Mouse (Mus musculus) ES-E14 (cell line): ENCODE results near the gene Muc3.

ENCODE experiments used
- CHD2 ChIP-seq: IDR thresholded peaks from 2 replicates; pipeline ENCODE4 v1.6.1; 2014; ENCODE audit warnings: mild to moderate bottlenecking, low read depth, low read length, inconsistent platforms
- MAFK ChIP-seq: IDR thresholded peaks from 2 replicates; pipeline ENCODE4 v1.6.1; 2014; ENCODE audit warnings: mild to moderate bottlenecking, low read depth, low read length, inconsistent platforms; ENCODE audit not compliant: insufficient read depth
- ZC3H11A ChIP-seq: IDR thresholded peaks from 2 replicates; pipeline ENCODE4 v1.6.1; 2012; ENCODE audit warnings: low read depth, mild to moderate bottlenecking, inconsistent platforms, low read length, borderline replicate concordance
- ZNF384 ChIP-seq: IDR thresholded peaks from 2 replicates; pipeline ENCODE4 v1.6.1; 2012; ENCODE audit warnings: low read depth, low read length, inconsistent platforms

DNA sequence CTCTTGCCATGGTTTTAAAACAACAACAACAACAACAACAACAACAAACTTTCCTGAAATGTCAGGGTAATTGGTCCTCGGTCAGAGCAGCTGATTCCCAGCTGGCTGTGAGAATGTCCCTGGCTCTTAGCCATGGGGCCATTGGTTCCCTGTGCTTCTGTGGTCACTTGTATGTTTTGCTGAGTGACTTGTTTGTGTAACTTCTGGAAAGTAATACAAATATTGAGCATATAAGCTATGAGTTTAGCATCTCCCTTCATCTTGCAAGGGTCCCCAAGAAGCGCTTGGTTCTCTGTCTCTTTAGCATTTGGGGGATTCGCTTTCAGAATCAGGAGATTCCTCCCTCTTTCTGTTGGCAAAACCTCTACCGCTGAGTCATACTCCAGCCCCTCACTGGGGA lies 42.7 kb downstream of the Muc3 start:
- TF ChIP-seq MAFK (no peak), CHD2 (no peak), ZNF384 (no peak), ZC3H11A (no peak)
